Mouse (Mus musculus): ENCODE measurements at regions not wholly inside any gene's neighbourhood (a gene's known extent, or its start where the extent isn't known, plus 50 kb on each side); places are given as distances from the start of the nearest gene placed in this dataset.

GRCm38 (mm10) chr12:21496974-21497373 lies 79.5 kb upstream of the Ywhaq start:
- no peak for TF ChIP-seq CTCF (IDR thresholded peaks at IDR 0.05; ENCODE audit: borderline replicate concordance, insufficient read depth, low read length)
- TF ChIP-seq POLR2A (IDR thresholded peaks at IDR 0.05; ENCODE audit: low read depth, low read length), result no peak

All from embryonic fibroblast, embryonic 13.5 days (primary cell).